Mouse (Mus musculus): ENCODE measurements at regions not wholly inside any gene's neighbourhood (a gene's known extent, or its start where the extent isn't known, plus 50 kb on each side); places are given as distances from the start of the nearest gene placed in this dataset.

GRCm38 (mm10) chr15:97459606-97460359 is 212.7 kb upstream of the Amigo2 start:
- WGBS = 89% methylated on average over 19 of the region's 19 CpGs
- no peak overlapping the region for H3K4me3 ChIP-seq (ENCODE audit: low read depth, low read length)
- no peaks in the 10 kb centered on the region for H3K9me3 ChIP-seq (ENCODE audit: control insufficient read depth, low read length)
- ATAC-seq (ENCODE audit: insufficient number of reproducible peaks, low FRiP score, low TSS enrichment, low read depth) (no peak), DNase-seq (ENCODE audit: low spot score) (no peak)
- H3K4me1 ChIP-seq (ENCODE audit: control insufficient read depth, insufficient read depth, low read length) = peaks cover 3% of the 10 kb centered on the region; the same call in 1 of the 2 replicates
- H3K27ac ChIP-seq (replicated peaks; ENCODE audit: low read depth, low read length) = no peak overlapping the region
- H3K27me3 ChIP-seq (ENCODE audit: control insufficient read depth, insufficient read depth, low read length) = no peaks in the 10 kb centered on the region
- no peak overlapping the region for H3K9ac ChIP-seq (ENCODE audit: low read length)
- H3K4me2 ChIP-seq (ENCODE audit: low read depth, severe bottlenecking) = no peak overlapping the region
- H3K36me3 ChIP-seq (ENCODE audit: control insufficient read depth, insufficient read depth, low read length) = no peaks in the 10 kb centered on the region

- Histone ChIP-seq H3K27me3 (ENCODE audit: control insufficient read depth, insufficient read depth, low read length) (no peaks in the 10 kb centered on the region), H3K9me3 (ENCODE audit: control insufficient read depth, low read length) (no peaks in the 10 kb centered on the region), H3K4me3 (ENCODE audit: low read depth, low read length) (no peak overlapping the region), H3K27ac (replicated peaks; ENCODE audit: low read depth, low read length) (no peak overlapping the region), H3K9ac (ENCODE audit: low read length) (no peak overlapping the region), H3K4me1 (ENCODE audit: control insufficient read depth, insufficient read depth, low read length) (peaks cover 3% of the 10 kb centered on the region; the same call in 1 of the 2 replicates), H3K36me3 (ENCODE audit: control insufficient read depth, insufficient read depth, low read length) (no peaks in the 10 kb centered on the region), H3K4me2 (ENCODE audit: low read depth, severe bottlenecking) (no peak overlapping the region)
- DNase-seq (ENCODE audit: low spot score) (no peak), ATAC-seq (ENCODE audit: insufficient number of reproducible peaks, low FRiP score, low TSS enrichment, low read depth) (no peak)
- 61% methylated on average over 11 of the region's 11 CpGs for WGBS
These were observed 211.7 kb upstream of the Amigo2 start for GRCm38 (mm10) chr15:97458748-97459221.

- no peak for DNase-seq (ENCODE audit: low spot score)
- H3K4me2 ChIP-seq (ENCODE audit: low read depth, severe bottlenecking) = no peak overlapping the region
These were observed 211.2 kb upstream of the Amigo2 start for GRCm38 (mm10) chr15:97458139-97458747.

GRCm38 (mm10) chr15:97457468-97457867 is 210.4 kb upstream of the Amigo2 start:
- 81% methylated on average over 8 of the region's 8 CpGs for WGBS
- H3K27ac ChIP-seq (replicated peaks; ENCODE audit: low read depth, low read length) = no peak overlapping the region
- peaks cover 3% of the 10 kb centered on the region; the same call in 1 of the 2 replicates for H3K4me1 ChIP-seq (ENCODE audit: control insufficient read depth, insufficient read depth, low read length)
- ATAC-seq (ENCODE audit: insufficient number of reproducible peaks, low FRiP score, low TSS enrichment, low read depth) (no peak), DNase-seq (ENCODE audit: low spot score) (no peak)
- no peaks in the 10 kb centered on the region for H3K36me3 ChIP-seq (ENCODE audit: control insufficient read depth, insufficient read depth, low read length)
- H3K9me3 ChIP-seq (ENCODE audit: control insufficient read depth, low read length) = no peaks in the 10 kb centered on the region
- H3K4me2 ChIP-seq (ENCODE audit: low read depth, severe bottlenecking) = no peak overlapping the region
- no peak overlapping the region for H3K9ac ChIP-seq (ENCODE audit: low read length)
- no peak overlapping the region for H3K4me3 ChIP-seq (ENCODE audit: low read depth, low read length)
- H3K27me3 ChIP-seq (ENCODE audit: control insufficient read depth, insufficient read depth, low read length) = no peaks in the 10 kb centered on the region

More at GRCm38 (mm10) chr15:97458139-97458747, 211.2 kb upstream of the Amigo2 start:
- Histone ChIP-seq H3K9ac (ENCODE audit: low read length) (no peak overlapping the region), H3K36me3 (ENCODE audit: control insufficient read depth, insufficient read depth, low read length) (no peaks in the 10 kb centered on the region), H3K4me3 (ENCODE audit: low read depth, low read length) (no peak overlapping the region), H3K4me1 (ENCODE audit: control insufficient read depth, insufficient read depth, low read length) (peaks cover 3% of the 10 kb centered on the region; the same call in 1 of the 2 replicates), H3K27me3 (ENCODE audit: control insufficient read depth, insufficient read depth, low read length) (no peaks in the 10 kb centered on the region), H3K27ac (replicated peaks; ENCODE audit: low read depth, low read length) (no peak overlapping the region), H3K9me3 (ENCODE audit: control insufficient read depth, low read length) (no peaks in the 10 kb centered on the region)
- 31% methylated on average over 17 of the region's 17 CpGs for WGBS
- ATAC-seq (ENCODE audit: insufficient number of reproducible peaks, low FRiP score, low TSS enrichment, low read depth) = no peak

- H3K27ac ChIP-seq (replicated peaks; ENCODE audit: low read depth, low read length) = no peak overlapping the region
- no peak overlapping the region for H3K4me2 ChIP-seq (ENCODE audit: low read depth, severe bottlenecking)
- WGBS = 93% methylated on average over 15 of the region's 16 CpGs
- H3K9me3 ChIP-seq (ENCODE audit: control insufficient read depth, low read length) = no peaks in the 10 kb centered on the region
- DNase-seq (ENCODE audit: low spot score) = no peak
- no peak overlapping the region for H3K9ac ChIP-seq (ENCODE audit: low read length)
- H3K27me3 ChIP-seq (ENCODE audit: control insufficient read depth, insufficient read depth, low read length) = no peaks in the 10 kb centered on the region
- ATAC-seq (ENCODE audit: insufficient number of reproducible peaks, low FRiP score, low TSS enrichment, low read depth) = no peak
- peaks cover 3% of the 10 kb centered on the region; the same call in 1 of the 2 replicates for H3K4me1 ChIP-seq (ENCODE audit: control insufficient read depth, insufficient read depth, low read length)
- H3K36me3 ChIP-seq (ENCODE audit: control insufficient read depth, insufficient read depth, low read length) = no peaks in the 10 kb centered on the region
- no peak overlapping the region for H3K4me3 ChIP-seq (ENCODE audit: low read depth, low read length)
These were observed 209.9 kb upstream of the Amigo2 start for GRCm38 (mm10) chr15:97456991-97457390.

- no peak overlapping the region for H3K9ac ChIP-seq (ENCODE audit: low read length)
- H3K9me3 ChIP-seq (ENCODE audit: control insufficient read depth, low read length) = no peaks in the 10 kb centered on the region
- no peak for DNase-seq (ENCODE audit: low spot score)
- ATAC-seq (ENCODE audit: insufficient number of reproducible peaks, low FRiP score, low TSS enrichment, low read depth) = no peak
- H3K4me1 ChIP-seq (ENCODE audit: control insufficient read depth, insufficient read depth, low read length) = peaks cover 3% of the 10 kb centered on the region; the same call in 1 of the 2 replicates
- H3K27ac ChIP-seq (replicated peaks; ENCODE audit: low read depth, low read length) = no peak overlapping the region
- no peak overlapping the region for H3K4me2 ChIP-seq (ENCODE audit: low read depth, severe bottlenecking)
- no peaks in the 10 kb centered on the region for H3K36me3 ChIP-seq (ENCODE audit: control insufficient read depth, insufficient read depth, low read length)
- no peak overlapping the region for H3K4me3 ChIP-seq (ENCODE audit: low read depth, low read length)
- no peaks in the 10 kb centered on the region for H3K27me3 ChIP-seq (ENCODE audit: control insufficient read depth, insufficient read depth, low read length)
- WGBS = 41% methylated on average over 5 of the region's 5 CpGs
These were observed 208.6 kb upstream of the Amigo2 start for GRCm38 (mm10) chr15:97455672-97456071.

GRCm38 (mm10) chr15:97449724-97450123 is 202.6 kb upstream of the Amigo2 start:
- 70% methylated on average over 3 of the region's 3 CpGs for WGBS
- Histone ChIP-seq H3K36me3 (ENCODE audit: control insufficient read depth, insufficient read depth, low read length) (no peaks in the 10 kb centered on the region), H3K9me3 (ENCODE audit: control insufficient read depth, low read length) (no peaks in the 10 kb centered on the region), H3K9ac (ENCODE audit: low read length) (no peak overlapping the region), H3K4me3 (ENCODE audit: low read depth, low read length) (no peak overlapping the region), H3K27me3 (ENCODE audit: control insufficient read depth, insufficient read depth, low read length) (no peaks in the 10 kb centered on the region), H3K27ac (replicated peaks; ENCODE audit: low read depth, low read length) (no peak overlapping the region), H3K4me1 (ENCODE audit: control insufficient read depth, insufficient read depth, low read length) (no peaks in the 10 kb centered on the region), H3K4me2 (ENCODE audit: low read depth, severe bottlenecking) (no peak overlapping the region)
- DNase-seq (ENCODE audit: low spot score) (no peak), ATAC-seq (ENCODE audit: insufficient number of reproducible peaks, low FRiP score, low TSS enrichment, low read depth) (no peak)

- DNase-seq (ENCODE audit: low spot score) (no peak), ATAC-seq (ENCODE audit: insufficient number of reproducible peaks, low FRiP score, low TSS enrichment, low read depth) (no peak)
- Histone ChIP-seq H3K9ac (ENCODE audit: low read length) (no peak overlapping the region), H3K27ac (replicated peaks; ENCODE audit: low read depth, low read length) (no peak overlapping the region), H3K9me3 (ENCODE audit: control insufficient read depth, low read length) (no peaks in the 10 kb centered on the region), H3K36me3 (ENCODE audit: control insufficient read depth, insufficient read depth, low read length) (no peaks in the 10 kb centered on the region), H3K4me1 (ENCODE audit: control insufficient read depth, insufficient read depth, low read length) (no peaks in the 10 kb centered on the region), H3K4me3 (ENCODE audit: low read depth, low read length) (no peak overlapping the region), H3K27me3 (ENCODE audit: control insufficient read depth, insufficient read depth, low read length) (no peaks in the 10 kb centered on the region), H3K4me2 (ENCODE audit: low read depth, severe bottlenecking) (no peak overlapping the region)
- WGBS = 98% methylated on average over 6 of the region's 6 CpGs
These were observed 201.9 kb upstream of the Amigo2 start for GRCm38 (mm10) chr15:97449001-97449400.

Data from limb, embryonic 11.5 days (tissue).